Mouse (Mus musculus) A20 (cell line): Measurements from ENCODE around the gene Scgb1b24.

Experiments used
- DNase-seq: peaks from one replicate; pipeline ENCODE4 v3.0.0-alpha.2; 2011; ENCODE audit warnings: low read depth, low spot score

The Scgb1b24 gene

GRCm38 (mm10) chr7:33743499-33743898, at the start of gene Scgb1b24:
Gene Scgb1b24, plus strand, starts transcription at chr7:33743799.
- DNase-seq, result no peak

- DNase-seq, result no peak
Observed at GRCm38 (mm10) chr7:33739212-33739611, 4.4 kb upstream of the Scgb1b24 start, which contains the start of gene Scgb2b24. Gene Scgb2b24, minus strand, starts transcription at chr7:33739312.
